In the genomic region with DNA sequence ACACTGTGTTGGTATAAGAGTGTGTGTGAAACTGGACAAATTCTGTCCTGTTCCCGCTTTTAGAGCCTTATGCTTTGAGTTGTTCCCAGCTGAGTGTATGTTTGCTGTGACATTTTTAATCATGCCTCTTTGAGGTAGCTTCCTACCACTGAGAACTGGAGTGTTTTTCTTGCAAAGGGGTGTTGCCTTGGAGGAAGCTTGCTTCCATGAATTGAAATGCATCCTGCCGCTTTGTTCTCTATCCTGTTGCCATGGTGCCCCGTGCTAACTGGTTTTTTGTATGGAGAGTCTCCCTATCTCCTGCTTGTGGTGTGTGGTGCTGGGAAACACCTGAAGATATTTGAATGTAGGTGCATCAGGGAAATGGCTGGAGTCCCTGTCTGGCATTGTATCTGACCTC, we compare ENCODE assay signal across 8 mouse cellular contexts. TPM values are rescaled to one million over a fixed set of nuclear protein-coding genes. Genes with fewer than 3 reads are reported as not detected.
DNase-seq lines count a peak whose midpoint lies in the region; ATAC-seq lines count a peak whose summit lies in the region.

No protein-coding gene starts in this region.

- no peak overlapping the region for H3K4me3 ChIP-seq in forebrain, embryonic 10.5 days
- H3K4me3 ChIP-seq in forebrain, embryonic 13.5 days, result no peak overlapping the region

- no peaks in the 10 kb centered on the region for H3K9me3 ChIP-seq in forebrain, embryonic 10.5 days
- H3K9me3 ChIP-seq in forebrain, embryonic 13.5 days (replicated peaks), result no peaks in the 10 kb centered on the region

- no peaks in the 10 kb centered on the region for H3K27me3 ChIP-seq in forebrain, embryonic 10.5 days (ENCODE audit: poor library complexity, severe bottlenecking)
- no peaks in the 10 kb centered on the region for H3K27me3 ChIP-seq in forebrain, embryonic 13.5 days

- no peak for ATAC-seq in forebrain, embryonic 13.5 days

- WGBS in forebrain, embryonic 10.5 days, result 37% methylated on average over 3 of the region's 3 CpGs
- 12% methylated on average over 3 of the region's 3 CpGs for WGBS in forebrain, embryonic 13.5 days

- H3K4me2 ChIP-seq in forebrain, embryonic 13.5 days, result no peak overlapping the region

- no peak overlapping the region for H3K9ac ChIP-seq in forebrain, embryonic 13.5 days

- no peaks in the 10 kb centered on the region for H3K36me3 ChIP-seq in forebrain, embryonic 10.5 days (replicated peaks)
- H3K36me3 ChIP-seq in forebrain, embryonic 13.5 days (ENCODE audit: poor library complexity, severe bottlenecking), result no peaks in the 10 kb centered on the region

- 0 out of 2 replicates have a peak overlapping the region, but pooled peaks have one; percentile 31 for H3K27ac ChIP-seq in forebrain, embryonic 10.5 days
- H3K27ac ChIP-seq in forebrain, embryonic 13.5 days, result no peak overlapping the region

- DNase-seq in forebrain, embryonic 10.5 days (ENCODE audit: extremely low spot score, low spot score), result peak; percentile 24
- peak; percentile 41 for DNase-seq in brain, adult 2 months (ENCODE audit: low read depth, low spot score)
- peak; percentile 32 for DNase-seq in heart, postnatal 4 days
- DNase-seq in layer of hippocampus, postnatal 36 days, result peak; percentile 4 to 9
- peak; percentile 10 for DNase-seq in right cerebral cortex, postnatal 25 days
- no peak for DNase-seq in testis, postnatal 14 days (ENCODE audit: low spot score)
- DNase-seq in urinary bladder, postnatal 36 days (ENCODE audit: low spot score in 2 of 2), result no peak

- peaks cover 13% of the 10 kb centered on the region for H3K4me1 ChIP-seq in forebrain, embryonic 10.5 days
- H3K4me1 ChIP-seq in forebrain, embryonic 13.5 days, result peaks cover 5% of the 10 kb centered on the region; the same call in 1 of the 2 replicates

RNA-seq across cellular contexts. Expression of gene Nxpe2, which starts 39.1 kb away (rescaled TPM):
- 1.2 and 1.3 TPM in 2 replicates for polyA plus RNA-seq in forebrain, embryonic 10.5 days (2016; fragmentation: Nextera tagmentation; extraction: Ambion mirVana)
- 0.42 and 0.44 TPM in 2 replicates for polyA plus RNA-seq in forebrain, embryonic 13.5 days (2015; fragmentation: Nextera tagmentation; extraction: Ambion mirVana)
- total RNA-seq in heart, postnatal 4 days (2021), result 1 to 10 TPM; 1.7 to 1.8 TPM
- under 1 TPM in 1 of 2 experiments, not detected in 1; 0.12 TPM for total RNA-seq in layer of hippocampus, postnatal 36 days (2021)

Comparison
In these comparisons a context has a peak if more than half of its experiments do, and no peak if none do; other contexts are left out.
1. DNase-seq: peak in forebrain, embryonic 10.5 days (single experiment), brain, adult 2 months (single experiment), heart, postnatal 4 days (single experiment), layer of hippocampus, postnatal 36 days (2 of 2) and right cerebral cortex, postnatal 25 days (single experiment); none in testis, postnatal 14 days (single experiment) and urinary bladder, postnatal 36 days (0 of 2).